Mouse (Mus musculus) c-Kit-positive CD71-positive TER-119-positive erythroid progenitor cells, embryonic 14.5 days (primary cell): ENCODE results near the gene Rsph9.

ENCODE experiments used
- DNase-seq: peaks from one replicate; pipeline ENCODE4 v3.0.0-alpha.2; 2013; ENCODE audit warnings: low spot score

Gene Rsph9

DNA sequence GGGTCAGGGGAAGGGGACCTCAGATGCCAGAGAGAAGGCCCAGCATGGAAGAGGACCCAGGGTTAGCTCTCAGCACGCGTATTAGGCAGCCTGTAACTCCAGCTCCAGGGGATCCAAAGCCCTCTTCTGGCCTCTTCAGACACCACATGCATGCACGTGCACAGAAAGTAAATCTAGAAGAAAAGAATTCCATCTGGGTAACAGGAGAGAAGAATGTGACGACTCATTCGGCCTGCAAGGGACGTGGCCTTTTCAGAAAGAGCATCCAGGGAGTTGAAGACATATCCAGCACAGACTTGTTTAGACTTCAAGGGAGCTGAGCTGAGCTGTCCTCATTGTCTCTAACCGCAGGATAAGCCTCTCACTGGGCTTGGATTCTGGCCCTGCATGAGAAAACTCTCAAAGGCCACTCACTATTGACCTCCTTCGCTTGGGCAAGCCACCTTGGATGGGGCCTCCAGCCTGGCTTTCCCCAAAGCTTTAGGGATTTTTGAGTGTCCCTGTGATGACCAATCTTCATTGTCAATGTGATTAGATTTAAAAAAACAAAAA, 41.3 kb downstream of the Rsph9 start:
- no peak for DNase-seq

DNA sequence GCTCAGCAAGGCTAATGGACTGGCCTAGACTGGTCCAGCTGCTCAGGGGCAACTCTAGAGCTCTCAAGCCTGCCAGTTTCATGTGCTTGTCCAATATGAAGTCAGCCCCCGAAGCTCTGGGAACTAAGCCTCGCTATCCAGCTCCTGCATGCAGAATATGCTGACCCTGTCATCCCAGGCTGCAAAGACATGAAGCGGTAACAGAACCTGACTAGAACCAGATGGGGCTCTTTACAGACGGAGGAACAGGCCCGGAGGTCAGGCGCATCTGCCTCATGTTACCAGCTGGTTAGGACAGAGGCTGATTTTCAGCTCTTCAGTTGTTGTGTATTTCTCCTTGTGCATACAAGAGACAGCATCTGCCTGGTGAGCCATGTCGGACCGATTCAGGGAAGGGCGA, 42.1 kb downstream of the Rsph9 start:
- DNase-seq: no peak

DNA sequence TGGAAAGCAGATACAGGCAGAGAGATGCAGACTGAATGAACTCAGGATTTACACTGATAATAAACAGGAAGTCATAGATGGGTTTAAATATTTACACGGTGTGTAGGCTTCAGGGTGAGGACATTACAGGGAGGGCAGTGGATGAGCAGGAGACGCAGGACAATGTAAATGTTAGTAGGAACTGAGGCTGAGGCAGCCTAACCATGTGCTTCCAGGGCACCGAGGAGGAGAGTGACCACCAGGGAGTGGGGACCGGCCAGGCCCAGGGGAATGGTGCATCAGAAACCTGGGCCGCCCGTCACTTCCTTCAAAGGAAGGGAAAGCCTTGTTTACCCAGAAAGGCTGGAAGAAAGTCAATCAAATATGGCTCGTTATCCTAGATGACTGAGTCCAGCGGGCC, 45.5 kb downstream of the Rsph9 start:
- no peak for DNase-seq

DNA sequence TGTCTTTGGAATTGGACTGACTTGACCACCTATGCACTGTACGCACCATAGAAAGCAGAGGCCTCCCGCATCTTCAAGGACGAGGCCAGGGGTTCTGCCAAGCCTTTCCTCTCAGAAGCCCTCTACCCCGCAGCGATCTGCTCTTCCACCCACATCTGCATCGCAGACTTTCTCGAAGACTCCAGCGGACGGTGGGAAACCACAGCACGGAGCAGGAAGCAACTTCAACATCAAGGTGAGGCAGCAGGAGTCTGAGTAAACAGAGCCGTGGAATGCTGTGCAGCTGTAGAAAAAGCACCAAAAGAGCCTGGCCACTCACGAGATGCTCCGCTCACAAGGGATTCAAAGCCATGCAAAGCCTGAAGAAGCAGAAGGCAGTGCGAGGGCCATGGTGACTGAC, 52.1 kb downstream of the Rsph9 start:
- DNase-seq: no peak

DNA sequence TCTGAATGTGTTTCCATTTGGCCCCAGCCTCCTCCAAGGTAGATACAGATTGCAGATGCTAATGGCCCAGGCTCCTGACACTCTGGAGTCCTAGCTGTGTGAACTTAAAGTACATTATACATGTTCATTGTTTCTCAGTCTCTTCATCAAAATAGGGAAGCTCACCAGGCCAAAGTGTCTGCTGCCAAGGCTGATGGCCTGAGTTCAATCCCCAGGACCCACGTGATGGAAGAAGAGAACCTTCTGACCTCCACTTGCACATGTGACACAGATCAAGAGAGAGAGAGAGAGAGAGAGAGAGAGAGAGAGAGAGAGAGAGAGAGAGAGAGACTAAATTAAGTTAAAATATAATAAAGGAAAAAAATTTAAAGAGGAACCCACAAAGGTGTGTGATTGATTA, 52.7 kb downstream of the Rsph9 start:
- DNase-seq: no peak

DNA sequence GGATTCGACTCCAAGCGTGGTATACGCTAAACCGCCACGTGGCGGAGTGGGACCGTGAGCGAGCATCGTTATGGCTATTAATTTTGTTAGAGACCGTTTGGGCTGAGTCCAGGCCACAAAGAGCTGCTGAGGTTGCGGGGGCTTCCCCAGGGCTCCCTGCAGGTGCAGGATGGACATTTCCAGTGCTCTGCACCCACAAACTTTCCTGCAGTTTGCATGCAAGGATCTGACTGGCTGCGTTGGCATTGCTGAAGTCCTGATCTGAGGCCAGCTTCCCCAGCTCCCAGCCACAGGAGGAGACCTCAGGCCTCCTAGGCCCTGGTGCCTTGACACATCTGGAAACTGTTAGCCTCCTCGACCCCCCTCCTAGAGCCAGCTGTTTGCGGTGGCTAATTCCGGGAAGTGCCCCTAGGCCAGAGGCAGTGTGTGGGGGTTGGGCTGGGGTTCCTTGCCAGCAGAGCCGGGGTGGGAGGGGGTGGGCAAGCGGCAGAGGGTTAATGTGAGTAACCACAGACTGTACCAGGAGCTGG, 57.6 kb downstream of the Rsph9 start:
- no peak for DNase-seq

DNA sequence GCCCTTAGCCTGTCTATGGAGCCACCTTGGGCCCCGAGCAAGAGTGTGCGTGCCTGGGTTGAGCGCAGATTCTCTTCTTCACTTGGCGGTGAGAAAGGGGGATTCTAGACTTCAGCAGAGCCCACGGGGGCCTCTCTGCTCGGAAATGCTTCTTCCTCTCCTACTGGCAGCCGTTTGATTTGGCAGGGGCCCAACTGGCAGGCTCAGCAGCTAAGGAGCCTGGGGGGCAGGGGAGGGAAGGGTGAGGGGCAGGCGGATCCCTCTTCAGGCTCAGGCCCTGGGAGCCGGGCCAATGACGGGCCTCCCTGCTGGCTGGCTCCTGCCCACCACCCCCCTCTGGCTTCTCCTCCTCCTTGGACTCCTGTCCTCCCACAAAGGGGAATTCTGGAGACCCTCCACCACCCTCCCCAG, 59.9 kb downstream of the Rsph9 start:
- DNase-seq: no peak

DNA sequence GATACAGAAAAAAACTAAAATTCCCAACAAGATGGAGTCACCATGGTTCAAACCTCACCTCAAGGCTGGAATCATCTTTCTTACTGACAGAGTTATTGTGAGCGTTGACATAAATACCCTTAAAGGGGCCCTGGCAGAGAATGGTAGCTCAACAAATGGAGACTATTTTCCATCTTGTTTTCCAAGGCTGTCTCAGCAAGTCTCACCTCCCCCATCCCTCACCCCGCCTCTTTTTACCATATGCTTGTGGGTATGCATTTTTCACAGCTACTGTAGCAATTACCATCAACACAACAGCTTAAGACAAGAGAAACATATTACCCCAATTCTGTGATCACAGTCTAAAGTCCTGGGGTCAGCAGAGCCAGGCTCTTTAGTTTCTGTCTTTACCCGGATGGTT, 60.6 kb downstream of the Rsph9 start:
- DNase-seq: no peak

DNA sequence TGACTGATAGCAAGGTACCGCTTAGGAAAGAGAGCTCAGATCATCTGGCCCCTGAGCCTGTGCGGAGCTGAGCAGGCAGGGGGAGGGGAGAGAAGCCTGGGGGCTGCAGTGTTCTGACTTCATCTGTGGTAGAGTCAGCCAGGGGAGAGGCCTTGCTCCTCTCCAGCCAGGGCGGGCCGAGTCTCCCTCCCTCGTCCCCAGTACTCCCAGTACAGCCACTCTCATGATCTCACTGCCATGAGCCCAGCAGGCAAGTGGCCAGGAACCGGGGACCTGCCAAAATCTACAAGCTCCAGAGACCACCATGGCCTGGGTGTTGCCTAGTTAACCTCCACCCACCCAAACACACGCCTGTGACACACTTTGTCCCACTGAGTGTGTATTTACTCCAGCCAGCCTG, 62.4 kb downstream of the Rsph9 start:
- no peak for DNase-seq

DNA sequence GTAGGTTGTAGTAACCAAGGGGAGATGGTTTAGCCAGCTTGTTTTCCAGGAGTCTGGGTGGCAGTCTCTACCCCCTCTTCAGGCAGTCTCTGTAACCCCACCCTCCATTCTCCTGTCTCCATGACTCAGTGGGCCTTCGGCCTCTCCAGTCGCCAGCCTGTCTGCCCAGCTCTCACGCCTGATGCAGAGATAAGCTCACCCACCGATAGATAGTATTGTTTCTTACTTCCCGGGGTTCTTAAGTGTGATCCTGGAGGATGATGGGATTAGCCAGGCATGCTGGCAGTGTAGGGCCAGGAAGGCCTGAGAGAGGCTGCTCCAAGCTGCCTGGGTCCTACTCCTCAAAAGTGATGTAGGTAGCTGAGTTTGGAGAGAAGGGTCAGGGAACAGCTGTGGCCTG, 63.0 kb downstream of the Rsph9 start:
- no peak for DNase-seq

DNA sequence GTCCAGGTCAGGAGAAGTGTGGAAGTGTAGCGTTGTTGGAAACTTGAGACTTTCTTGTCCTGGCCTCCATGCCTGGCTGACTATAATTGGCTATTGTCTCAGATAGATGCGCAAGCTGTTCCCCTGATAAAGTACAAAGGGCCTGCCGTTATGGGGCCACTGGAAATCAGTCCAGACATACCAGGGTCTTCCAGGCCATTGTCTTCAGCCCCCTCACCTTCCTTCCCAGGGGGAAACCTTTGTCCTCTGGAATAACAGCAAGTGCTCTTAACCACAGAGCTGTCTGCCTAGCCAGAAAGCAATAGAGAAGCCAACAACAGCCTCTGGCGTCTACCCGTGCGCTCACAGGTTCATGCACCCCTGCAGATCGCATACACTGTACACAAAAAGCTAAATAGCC, 63.6 kb downstream of the Rsph9 start:
- DNase-seq: no peak

DNA sequence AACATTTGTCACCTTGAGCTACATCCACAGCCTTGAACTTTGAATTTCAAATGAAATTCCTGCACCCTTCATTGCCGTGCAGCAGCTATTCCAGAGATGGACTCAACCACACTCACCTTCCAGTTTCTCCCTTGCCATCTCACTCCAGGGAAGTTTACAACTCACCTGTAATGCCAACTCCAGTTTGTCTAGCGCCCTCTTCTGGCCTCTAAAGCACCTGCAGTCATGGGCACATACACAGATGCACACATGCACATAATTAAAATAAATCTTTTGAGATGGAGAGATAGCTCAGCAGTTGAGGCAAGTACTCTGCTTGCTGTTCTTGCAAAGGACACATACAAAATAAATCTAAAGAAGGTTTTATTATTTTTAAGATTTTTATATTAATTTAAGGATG, 65.0 kb downstream of the Rsph9 start:
- DNase-seq: no peak

DNA sequence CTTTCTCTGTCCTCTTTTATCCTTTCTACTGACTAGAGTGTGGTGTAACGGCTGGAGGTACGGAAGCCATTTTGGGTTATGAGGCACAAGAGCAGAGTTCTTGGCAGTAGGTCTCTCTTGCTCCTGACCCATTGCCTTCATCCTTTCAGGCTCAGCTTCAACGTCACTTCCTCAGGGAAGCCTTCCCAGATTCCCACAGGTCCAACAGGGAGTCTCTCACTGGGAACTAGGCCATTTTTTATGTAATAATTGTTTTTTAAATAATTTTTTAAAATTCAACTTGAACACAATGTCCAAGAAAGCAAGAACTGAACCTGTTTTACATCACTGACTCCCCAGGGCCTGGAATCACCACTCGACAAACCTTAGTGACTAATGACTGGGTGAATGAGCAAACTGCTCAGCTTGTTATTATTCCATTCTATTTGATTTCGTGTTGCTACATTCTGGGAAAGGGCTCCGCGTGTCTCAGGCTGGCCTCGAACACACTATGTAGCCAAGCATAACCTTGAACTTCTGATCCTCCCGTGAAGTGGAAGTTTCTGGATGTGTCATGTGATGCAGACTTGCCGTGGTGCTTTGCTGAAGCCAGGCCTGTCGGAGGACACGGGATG, 66.0 kb downstream of the Rsph9 start:
- DNase-seq: no peak

DNA sequence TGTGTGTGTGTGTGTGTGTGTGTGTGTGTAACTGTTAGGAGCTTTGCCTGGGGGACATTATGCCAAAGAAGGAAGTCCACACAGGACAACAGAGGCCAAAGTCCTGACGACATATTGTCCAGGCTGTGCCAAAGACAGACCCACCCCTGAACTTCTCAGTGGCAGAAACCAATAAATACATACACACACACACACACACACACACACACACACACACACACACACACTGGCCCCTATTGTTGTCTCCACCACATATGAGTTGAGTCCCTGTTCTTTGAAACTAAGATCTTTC, 67.8 kb downstream of the Rsph9 start:
- DNase-seq: no peak

DNA sequence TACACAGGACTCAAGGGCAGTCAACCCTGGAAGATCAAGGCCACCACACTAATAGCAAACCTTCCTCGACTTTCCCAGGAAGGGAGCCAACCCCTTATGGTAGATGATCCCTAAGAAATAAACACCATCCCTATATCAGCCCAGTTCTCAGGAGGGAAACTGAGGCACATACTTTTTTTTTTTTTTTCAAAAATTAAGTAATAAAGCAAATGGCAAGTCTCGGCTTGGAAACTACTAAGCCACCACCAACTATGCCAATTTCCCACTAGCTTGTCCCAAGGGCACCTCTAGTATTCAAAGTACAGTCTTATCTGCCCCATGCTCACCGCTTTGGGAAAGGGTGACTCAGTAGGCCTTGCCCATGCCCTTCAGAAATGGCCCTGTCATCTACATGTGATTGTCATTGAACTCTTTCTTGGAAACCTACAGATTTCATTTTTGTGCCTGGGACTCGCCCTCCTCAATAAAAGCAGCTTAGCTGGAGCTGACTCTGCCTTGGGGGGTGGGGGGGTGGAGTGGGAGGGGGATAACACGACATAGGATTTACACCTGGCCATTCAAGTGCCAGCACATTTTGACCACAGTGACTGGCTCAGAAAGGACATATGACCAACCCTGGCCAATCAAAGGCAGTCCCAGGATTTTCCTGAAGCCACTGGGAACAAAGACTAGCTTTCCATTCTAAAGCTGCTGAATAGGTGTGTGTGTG, 68.3 kb downstream of the Rsph9 start:
- DNase-seq: no peak

DNA sequence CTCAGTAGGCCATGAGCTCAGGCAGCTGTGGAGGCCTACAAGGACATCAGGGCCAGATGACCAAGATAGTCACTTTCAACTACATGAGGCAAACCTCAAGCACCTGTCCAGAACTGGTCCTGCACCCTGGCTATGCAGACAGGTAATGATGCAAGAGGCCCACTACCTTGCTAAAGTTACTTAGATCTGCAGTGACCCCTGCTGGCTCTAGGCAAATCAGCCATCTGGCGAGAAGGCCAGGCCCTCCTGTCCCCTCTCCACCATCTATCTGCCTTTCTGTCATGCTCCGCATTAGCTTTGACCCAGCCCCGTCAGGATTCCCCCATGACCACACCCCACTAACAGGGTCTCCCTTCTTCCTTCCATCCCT, 68.9 kb downstream of the Rsph9 start:
- DNase-seq: peak; percentile 13

DNA sequence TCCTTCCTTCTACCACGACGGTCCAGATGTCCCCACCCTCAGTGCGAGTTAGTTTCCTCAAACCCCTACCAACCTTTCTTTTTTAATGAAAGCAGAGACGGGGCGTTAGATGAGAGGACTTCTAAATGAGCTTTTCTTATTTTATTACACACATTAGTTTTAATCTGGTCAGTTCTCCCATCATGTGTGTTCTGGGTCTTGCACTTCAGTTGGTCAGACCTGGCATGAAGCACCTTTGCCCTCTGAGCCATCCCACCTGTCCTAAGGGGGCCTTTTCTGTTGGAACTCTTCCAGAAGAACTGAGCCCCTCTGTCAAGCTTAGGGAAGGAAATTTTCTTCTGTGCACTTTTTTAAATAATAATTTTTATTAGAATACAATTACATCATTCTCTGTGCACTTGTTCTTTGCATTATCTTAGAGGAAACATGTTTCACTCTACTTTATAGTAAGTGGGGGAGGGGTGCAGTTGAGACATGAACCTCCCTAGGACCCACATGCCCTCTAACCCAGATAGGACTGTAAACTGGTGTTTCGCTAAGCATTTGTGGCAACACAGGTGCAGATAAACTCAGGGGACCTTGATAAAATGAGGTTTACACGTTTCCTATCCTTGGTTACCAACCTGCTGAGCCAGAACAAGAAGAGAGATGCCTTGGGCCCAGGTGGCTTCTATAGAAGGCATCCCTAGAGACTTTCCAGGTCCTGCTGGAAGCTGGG, 69.5 kb downstream of the Rsph9 start:
- DNase-seq: no peak

DNA sequence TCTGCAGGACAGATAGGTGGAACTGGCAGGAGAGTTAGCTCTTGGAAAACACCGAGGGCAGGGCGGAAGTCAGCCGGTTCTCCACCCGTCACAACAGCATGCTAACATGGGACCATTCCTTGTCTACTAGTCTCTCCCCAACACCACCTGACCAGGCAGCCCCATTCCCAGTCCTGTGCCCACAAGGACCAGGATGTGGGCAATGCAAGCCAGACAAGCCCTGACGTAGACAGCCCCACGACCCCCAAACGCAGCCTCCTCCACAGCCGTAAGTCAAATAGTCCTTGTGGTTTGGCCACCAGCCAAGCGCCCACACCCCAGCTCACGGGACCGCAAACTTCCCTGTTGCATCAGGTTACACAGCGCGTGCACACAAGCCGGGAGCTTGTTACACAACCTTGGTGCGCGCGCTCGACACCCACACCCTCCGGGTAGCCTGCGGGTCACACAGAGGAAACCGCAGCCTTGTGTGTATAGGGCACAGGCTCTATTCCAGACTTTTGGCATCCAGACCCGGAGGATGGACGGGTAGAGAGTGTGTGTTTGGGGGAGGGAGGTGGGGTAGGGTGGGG, 70.2 kb downstream of the Rsph9 start:
- peak; percentile 17 for DNase-seq
